Mouse (Mus musculus) limb, embryonic 11.5 days (tissue): Measurements from ENCODE around the gene 9230104L09Rik. TPM values are rescaled to one million over a fixed set of nuclear protein-coding genes. Genes with fewer than 3 reads are reported as not detected.

Experiments
- ATAC-seq: fragments of 200-750 bp; cut with Nextera tagmentation; 2 replicates; pipeline ENCODE4 v1.8.0; 2017; ENCODE audit warnings: low read depth; ENCODE audit not compliant: insufficient number of reproducible peaks, low FRiP score, low TSS enrichment
- DNase-seq: peaks from one replicate; pipeline ENCODE4 v3.0.0-alpha.2; 2015; ENCODE audit warnings: low spot score
- H3K27ac ChIP-seq: fragments of 300-500 bp; sonication (generic); replicated peaks from 2 replicates; pipeline ENCODE4 v1.5.1; 2014; ENCODE audit warnings: low read depth, mild to moderate bottlenecking, low read length
- H3K27me3 ChIP-seq: fragments of 300-500 bp; sonication (generic); 2 replicates; pipeline ENCODE4 v1.6.1; 2014; ENCODE audit warnings: mild to moderate bottlenecking, low read length, mixed read lengths; ENCODE audit not compliant: control insufficient read depth, insufficient read depth
- H3K36me3 ChIP-seq: fragments of 300-500 bp; sonication (generic); 2 replicates; pipeline ENCODE4 v1.6.1; 2014; ENCODE audit warnings: mild to moderate bottlenecking, low read length, moderate library complexity, mixed read lengths; ENCODE audit not compliant: control insufficient read depth, insufficient read depth
- H3K4me1 ChIP-seq: fragments of 300-500 bp; sonication (generic); 2 replicates; pipeline ENCODE4 v1.6.1; 2014; ENCODE audit warnings: low read length, mixed read lengths; ENCODE audit not compliant: control insufficient read depth, insufficient read depth
- H3K4me2 ChIP-seq: fragments of 300-500 bp; sonication (generic); 2 replicates; pipeline ENCODE4 v1.6.1; 2014; ENCODE audit warnings: low read depth, mild to moderate bottlenecking, moderate library complexity; ENCODE audit not compliant: severe bottlenecking
- H3K4me3 ChIP-seq: fragments of 300-500 bp; sonication (generic); 2 replicates; pipeline ENCODE4 v1.5.1; 2014; ENCODE audit warnings: low read depth, low read length
- H3K9ac ChIP-seq: fragments of 300-500 bp; sonication (generic); 2 replicates; pipeline ENCODE4 v1.6.1; 2014; ENCODE audit warnings: mild to moderate bottlenecking, low read length
- H3K9me3 ChIP-seq: fragments of 300-500 bp; sonication (generic); 2 replicates; pipeline ENCODE4 v1.6.1; 2016; ENCODE audit warnings: low read length; ENCODE audit not compliant: control insufficient read depth
- WGBS: fragments of 180-500 bp; shearing (Covaris S2); extraction: QIAGEN DNeasy Blood & Tissue Kit; methylation state at CpG from one replicate; pipeline ENCODE4 v1.1.7; 2014; 5-methylcytosine and 5-hydroxymethylcytosine counted together
- polyA plus RNA-seq: library from polyadenylated mRNA; unstranded; fragments of >200 nt; fragmentation: Nextera tagmentation; extraction: Ambion mirVana; gene quantifications from 2 replicates; pipeline ENCODE4 v1.2.1, GENCODE M21; 2014

Gene 9230104L09Rik
- polyA plus RNA-seq, 1 experiment from 2014 or later: not detected

GRCm38 (mm10) chr2:148870526-148870925 is 5.7 kb upstream of the 9230104L09Rik start:
- Histone ChIP-seq H3K9ac (no peak overlapping the region), H3K4me1 (peaks cover 10% of the 10 kb centered on the region), H3K4me2 (no peak overlapping the region), H3K9me3 (no peaks in the 10 kb centered on the region), H3K27ac (no peak overlapping the region), H3K4me3 (no peak overlapping the region), H3K27me3 (no peaks in the 10 kb centered on the region), H3K36me3 (no peaks in the 10 kb centered on the region; the same call in 1 of the 2 replicates)
- no peak for DNase-seq
- WGBS: 92% methylated on average over 3 of the region's 3 CpGs
- no peak for ATAC-seq

- H3K27me3 ChIP-seq: no peaks in the 10 kb centered on the region
- H3K4me2 ChIP-seq: no peak overlapping the region
- H3K9me3 ChIP-seq: no peaks in the 10 kb centered on the region
- no peak for ATAC-seq
- 83% methylated on average over 1 of the region's 1 CpGs for WGBS
- no peak overlapping the region for H3K4me3 ChIP-seq
- H3K27ac ChIP-seq: no peak overlapping the region
- DNase-seq: no peak
- peaks cover 6% of the 10 kb centered on the region for H3K4me1 ChIP-seq
- no peaks in the 10 kb centered on the region; the same call in 1 of the 2 replicates for H3K36me3 ChIP-seq
- H3K9ac ChIP-seq: no peak overlapping the region
Measured at GRCm38 (mm10) chr2:148868959-148869358, 4.1 kb upstream of the 9230104L09Rik start.

DNA sequence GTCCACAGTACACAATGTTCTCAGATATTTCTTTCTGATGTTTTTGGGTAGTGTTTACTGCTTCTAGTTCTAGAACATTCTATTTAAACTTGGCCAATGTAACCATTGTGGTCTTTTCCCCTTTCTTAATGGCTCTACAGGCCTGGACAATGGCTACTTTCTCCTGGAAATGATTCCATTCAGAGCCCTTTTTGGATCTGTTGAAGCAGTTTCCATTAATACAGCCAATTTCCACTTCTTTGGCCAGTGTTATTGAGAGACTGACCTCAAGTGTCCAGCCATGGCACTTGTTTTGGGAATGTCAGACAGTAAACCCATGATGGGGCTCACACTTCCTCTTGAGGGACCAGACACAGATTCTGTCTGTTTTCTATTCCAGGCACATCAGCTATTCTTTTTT is 3.1 kb downstream of the 9230104L09Rik start:
- H3K27ac ChIP-seq: no peak overlapping the region
- H3K36me3 ChIP-seq: no peaks in the 10 kb centered on the region
- H3K4me1 ChIP-seq: no peaks in the 10 kb centered on the region
- H3K9me3 ChIP-seq: no peaks in the 10 kb centered on the region
- no peak overlapping the region for H3K4me2 ChIP-seq
- H3K4me3 ChIP-seq: no peak overlapping the region
- no peak overlapping the region for H3K9ac ChIP-seq
- ATAC-seq (no peak), DNase-seq (no peak)
- H3K27me3 ChIP-seq: no peaks in the 10 kb centered on the region

- no peaks in the 10 kb centered on the region for H3K27me3 ChIP-seq
- 84% methylated on average over 4 of the region's 4 CpGs for WGBS
- H3K4me2 ChIP-seq: no peak overlapping the region
- no peaks in the 10 kb centered on the region for H3K4me1 ChIP-seq
- ATAC-seq (no peak), DNase-seq (no peak)
- H3K9me3 ChIP-seq: no peaks in the 10 kb centered on the region
- H3K36me3 ChIP-seq: no peaks in the 10 kb centered on the region
- no peak overlapping the region for H3K4me3 ChIP-seq
- H3K9ac ChIP-seq: no peak overlapping the region
- no peak overlapping the region for H3K27ac ChIP-seq
Measured at GRCm38 (mm10) chr2:148860993-148861392, 3.8 kb downstream of the 9230104L09Rik start.

DNA sequence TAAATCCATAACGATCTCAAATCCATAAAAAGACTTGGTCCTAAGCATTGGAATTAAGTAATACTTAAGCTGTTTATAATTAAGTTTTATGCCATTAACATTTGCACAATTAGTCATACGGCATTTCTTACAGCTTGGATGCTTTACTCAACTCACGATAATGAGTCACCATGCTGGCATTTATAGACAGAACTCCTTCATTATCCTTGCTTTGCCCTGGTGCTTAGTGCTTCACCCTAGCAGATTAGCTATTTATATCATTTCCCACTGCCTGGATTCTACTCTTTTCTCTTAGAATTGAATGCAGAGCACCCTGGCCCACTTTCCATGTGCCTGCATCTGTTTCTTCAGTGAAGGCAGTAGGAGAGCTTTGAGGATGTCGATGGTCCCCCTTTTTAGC is 7.3 kb downstream of the 9230104L09Rik start:
- Histone ChIP-seq H3K27ac (no peak overlapping the region), H3K4me2 (no peak overlapping the region), H3K9me3 (no peaks in the 10 kb centered on the region), H3K4me1 (no peaks in the 10 kb centered on the region), H3K9ac (no peak overlapping the region), H3K4me3 (no peak overlapping the region), H3K27me3 (no peaks in the 10 kb centered on the region), H3K36me3 (no peaks in the 10 kb centered on the region)
- no peak for ATAC-seq
- no peak for DNase-seq
- 80% methylated on average over 4 of the region's 4 CpGs for WGBS

DNA sequence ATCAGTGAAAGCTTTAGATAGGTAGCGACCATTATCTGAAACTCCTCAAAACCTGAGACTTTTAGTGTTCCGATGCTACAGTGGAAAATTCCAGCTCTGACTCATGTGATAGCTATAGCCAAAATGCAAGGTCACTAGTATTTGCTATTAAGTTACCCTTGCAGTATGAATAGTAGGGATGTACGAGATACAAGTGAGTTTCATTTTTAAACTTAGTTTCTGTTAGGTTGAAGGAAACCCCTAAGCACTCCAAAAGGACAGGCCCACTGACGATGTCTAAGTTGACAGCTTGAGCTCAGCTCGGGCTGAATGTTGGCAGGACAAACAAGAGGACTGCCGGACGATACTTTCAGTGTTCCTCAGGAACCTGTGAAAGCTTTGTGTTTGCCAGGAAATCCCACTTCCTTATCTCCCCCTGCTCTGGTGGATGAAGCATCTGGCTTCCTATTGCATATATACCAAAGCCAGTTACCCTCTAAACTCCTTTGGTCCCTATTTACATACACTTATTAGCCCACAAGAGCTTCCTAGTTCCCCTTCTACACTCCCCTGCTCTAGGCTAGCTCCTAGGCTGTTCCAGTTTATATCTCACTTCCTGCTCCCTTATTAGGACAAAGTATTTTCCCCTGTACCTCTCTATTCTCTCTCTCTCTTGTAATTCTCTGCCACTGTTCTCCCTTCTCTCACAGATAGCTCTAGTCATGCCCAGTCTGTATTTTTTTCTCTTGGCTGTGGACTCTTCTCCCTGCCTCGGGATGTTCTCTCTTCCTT is 8.0 kb downstream of the 9230104L09Rik start:
- H3K4me2 ChIP-seq: no peak overlapping the region
- H3K27ac ChIP-seq: no peak overlapping the region
- no peaks in the 10 kb centered on the region for H3K36me3 ChIP-seq
- 75% methylated on average over 8 of the region's 8 CpGs for WGBS
- H3K4me3 ChIP-seq: no peak overlapping the region
- no peaks in the 10 kb centered on the region for H3K9me3 ChIP-seq
- no peak overlapping the region for H3K9ac ChIP-seq
- no peaks in the 10 kb centered on the region for H3K4me1 ChIP-seq
- no peaks in the 10 kb centered on the region for H3K27me3 ChIP-seq
- DNase-seq (no peak), ATAC-seq (no peak)

DNA sequence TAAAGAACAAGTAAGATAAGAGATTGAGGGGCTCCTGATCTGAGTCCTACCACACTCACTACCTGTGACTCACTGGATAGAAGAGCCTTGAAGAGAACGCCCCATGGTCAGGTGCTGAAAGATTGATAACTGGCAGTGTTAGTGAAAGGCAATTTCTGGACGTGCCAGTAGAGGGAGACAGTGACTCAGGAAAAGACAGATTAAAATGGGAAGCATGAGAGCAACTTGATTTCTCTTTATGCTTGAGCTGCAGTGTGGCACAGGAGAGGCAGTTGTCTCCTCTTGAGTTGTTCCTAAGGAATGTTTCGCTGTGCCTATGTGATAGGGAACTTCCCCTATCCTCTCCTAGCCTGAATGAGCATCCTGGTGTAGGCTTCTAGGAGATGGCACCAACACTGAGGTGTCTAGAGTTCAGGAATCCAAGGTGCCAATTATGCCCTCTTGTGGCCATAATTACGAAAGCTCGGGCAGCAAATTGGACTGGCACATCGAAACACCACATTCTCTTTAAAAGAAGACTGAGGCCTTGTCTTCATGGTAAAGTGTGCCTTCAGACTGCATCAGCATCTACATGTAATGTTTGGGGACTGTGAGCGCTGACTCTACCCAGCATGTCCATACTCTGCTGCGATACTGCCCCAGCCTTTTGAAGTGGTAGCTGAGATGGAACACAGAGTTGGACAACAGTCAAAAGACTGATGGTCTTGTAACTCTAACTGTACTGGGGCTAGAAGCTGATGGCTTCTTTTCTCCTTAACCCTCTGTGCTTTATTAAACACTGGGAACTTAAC is 13.5 kb downstream of the 9230104L09Rik start:
- Histone ChIP-seq H3K9ac (no peak overlapping the region), H3K4me2 (no peak overlapping the region; the same call in 1 of the 2 replicates), H3K36me3 (no peaks in the 10 kb centered on the region), H3K4me1 (no peaks in the 10 kb centered on the region), H3K27ac (no peak overlapping the region), H3K4me3 (no peak overlapping the region), H3K27me3 (no peaks in the 10 kb centered on the region), H3K9me3 (no peaks in the 10 kb centered on the region)
- WGBS: 45% methylated on average over 8 of the region's 8 CpGs
- peak; percentile 77 for DNase-seq
- ATAC-seq: peak; percentile 71

DNA sequence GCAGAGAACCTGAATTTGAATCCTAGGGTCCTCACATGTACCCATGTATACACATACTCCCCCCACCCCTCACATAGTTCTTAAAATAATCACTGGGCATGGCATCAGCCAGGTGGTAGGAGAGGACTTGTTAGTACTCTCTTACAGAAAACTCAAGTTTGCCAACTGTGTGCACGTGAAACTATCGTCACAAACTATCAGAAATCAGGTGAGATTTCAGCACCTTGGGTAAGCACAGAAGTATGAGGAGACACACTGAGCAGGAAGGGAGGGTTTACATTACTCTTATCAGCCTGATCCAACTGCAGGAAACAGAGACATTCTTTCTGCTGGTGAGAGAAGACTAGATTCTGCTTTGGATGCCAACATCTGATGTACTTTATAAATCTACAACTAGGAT is 25.6 kb downstream of the 9230104L09Rik start:
- H3K27me3 ChIP-seq: no peaks in the 10 kb centered on the region
- no peaks in the 10 kb centered on the region for H3K9me3 ChIP-seq
- WGBS: 86% methylated on average over 2 of the region's 2 CpGs

More for the DNA sequence above, 25.6 kb downstream of the 9230104L09Rik start:
- no peaks in the 10 kb centered on the region for H3K36me3 ChIP-seq
- H3K4me3 ChIP-seq: no peak overlapping the region
- ATAC-seq: no peak
- no peak overlapping the region for H3K4me2 ChIP-seq
- no peaks in the 10 kb centered on the region for H3K4me1 ChIP-seq
- no peak for DNase-seq
- H3K9ac ChIP-seq: no peak overlapping the region
- H3K27ac ChIP-seq: no peak overlapping the region
